Mouse (Mus musculus) forebrain, embryonic 16.5 days (tissue): ENCODE results near the gene Rab14. TPM values are rescaled to one million over a fixed set of nuclear protein-coding genes. Genes with fewer than 3 reads are reported as not detected.

Source experiments
- ATAC-seq: fragments of 200-750 bp; cut with Nextera tagmentation; 2 replicates; pipeline ENCODE4 v1.8.0; 2017; ENCODE audit warnings: mild to moderate bottlenecking, moderate library complexity
- H3K27ac ChIP-seq: fragments of 300-500 bp; sonication (generic); 2 replicates; pipeline ENCODE4 v1.5.1; 2014; ENCODE audit warnings: low read length, control low read depth
- H3K27me3 ChIP-seq: fragments of 300-500 bp; sonication (generic); replicated peaks from 2 replicates; pipeline ENCODE4 v1.6.1; 2014; ENCODE audit warnings: low read length; ENCODE audit not compliant: control insufficient read depth, insufficient read depth
- H3K36me3 ChIP-seq: fragments of 300-500 bp; sonication (generic); 2 replicates; pipeline ENCODE4 v1.6.1; 2014; ENCODE audit not compliant: control insufficient read depth, insufficient read depth
- H3K4me1 ChIP-seq: fragments of 300-500 bp; sonication (generic); replicated peaks from 2 replicates; pipeline ENCODE4 v1.6.1; 2014; ENCODE audit warnings: low read length; ENCODE audit not compliant: control insufficient read depth, insufficient read depth
- H3K4me2 ChIP-seq: fragments of 300-500 bp; sonication (generic); 2 replicates; pipeline ENCODE4 v1.6.1; 2014; ENCODE audit warnings: mild to moderate bottlenecking, low read length, control low read depth
- H3K4me3 ChIP-seq: fragments of 300-500 bp; sonication (generic); replicated peaks from 2 replicates; pipeline ENCODE4 v1.5.1; 2014; ENCODE audit warnings: mild to moderate bottlenecking, low read length, control low read depth
- H3K9ac ChIP-seq: fragments of 300-500 bp; sonication (generic); replicated peaks from 2 replicates; pipeline ENCODE4 v1.6.1; 2014; ENCODE audit warnings: low read depth, low read length, control low read depth
- H3K9me3 ChIP-seq: fragments of 300-500 bp; sonication (generic); 2 replicates; pipeline ENCODE4 v1.6.1; 2016; ENCODE audit warnings: low read length; ENCODE audit not compliant: control insufficient read depth
- WGBS: fragments of 180-500 bp; shearing (Covaris S2); extraction: QIAGEN DNeasy Blood & Tissue Kit; methylation state at CpG from one replicate; pipeline ENCODE4 v1.1.7; 2014; 5-methylcytosine and 5-hydroxymethylcytosine counted together
- polyA plus RNA-seq: library from polyadenylated mRNA; unstranded; fragments of >200 nt; fragmentation: Nextera tagmentation; extraction: Ambion mirVana; gene quantifications from 2 replicates; pipeline ENCODE4 v1.2.1, GENCODE M21; 2015

Gene Rab14
- polyA plus RNA-seq, 1 experiment from 2014 or later = 405 TPM

DNA sequence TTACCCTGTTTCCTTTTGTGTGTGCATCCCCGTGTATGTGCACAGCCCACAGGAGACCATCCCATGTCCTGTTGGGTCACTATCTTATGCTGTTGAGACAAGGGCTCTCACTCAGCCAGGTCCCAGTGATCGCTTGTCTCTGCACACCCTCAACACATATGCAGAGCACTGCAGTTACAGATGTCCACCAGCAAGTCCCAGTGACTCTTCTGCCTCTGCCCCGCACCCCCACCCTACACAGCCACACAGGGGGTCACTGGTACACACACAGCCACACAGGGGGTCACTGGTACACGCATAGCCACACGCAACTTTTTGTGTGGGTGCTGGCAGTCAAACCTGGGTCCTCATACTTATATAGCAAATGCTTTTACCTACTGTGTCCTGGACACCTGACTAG, 37.5 kb downstream of the Rab14 start:
- no peak for ATAC-seq

GRCm38 (mm10) chr2:35161846-35162488, 39.0 kb downstream of the Rab14 start:
- Histone ChIP-seq H3K27ac (no peak overlapping the region), H3K9me3 (no peaks in the 10 kb centered on the region), H3K36me3 (peaks cover 26% of the 10 kb centered on the region), H3K9ac (no peak overlapping the region), H3K4me3 (no peak overlapping the region), H3K27me3 (no peaks in the 10 kb centered on the region), H3K4me2 (no peak overlapping the region), H3K4me1 (no peaks in the 10 kb centered on the region)
- ATAC-seq = no peak
- 94% methylated on average over 4 of the region's 4 CpGs for WGBS

More for the DNA sequence above, 37.5 kb downstream of the Rab14 start:
- 94% methylated on average over 5 of the region's 5 CpGs for WGBS
- no peaks in the 10 kb centered on the region for H3K9me3 ChIP-seq
- H3K9ac ChIP-seq = no peak overlapping the region
- peaks cover 27% of the 10 kb centered on the region for H3K36me3 ChIP-seq
- no peaks in the 10 kb centered on the region for H3K27me3 ChIP-seq
- H3K4me3 ChIP-seq = no peak overlapping the region
- no peak overlapping the region for H3K27ac ChIP-seq
- no peaks in the 10 kb centered on the region for H3K4me1 ChIP-seq
- H3K4me2 ChIP-seq = no peak overlapping the region

DNA sequence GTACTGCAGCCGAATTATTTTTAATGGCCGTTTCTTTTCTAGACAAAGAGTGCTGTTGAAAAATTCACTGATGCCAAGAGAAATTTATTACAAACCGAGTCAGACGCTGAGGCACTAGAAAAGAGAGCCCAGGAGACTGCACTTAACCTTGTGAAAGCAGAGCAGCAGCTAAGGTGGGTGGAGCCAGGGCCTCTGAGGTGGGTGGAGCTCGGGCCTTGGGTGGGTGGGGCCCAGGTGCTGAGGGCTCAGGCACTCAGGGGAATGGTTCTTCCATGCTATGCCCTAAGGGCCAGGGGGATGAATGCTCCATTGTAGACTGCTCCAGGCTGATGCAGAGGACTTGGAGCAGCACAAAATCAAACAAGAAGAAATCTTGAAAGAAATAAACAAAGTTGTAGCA, 40.7 kb downstream of the Rab14 start:
- H3K27ac ChIP-seq = no peak overlapping the region
- no peaks in the 10 kb centered on the region for H3K27me3 ChIP-seq
- no peaks in the 10 kb centered on the region for H3K4me1 ChIP-seq
- no peak overlapping the region for H3K4me3 ChIP-seq
- H3K9ac ChIP-seq = no peak overlapping the region
- no peak overlapping the region for H3K4me2 ChIP-seq
- WGBS = 64% methylated on average over 5 of the region's 5 CpGs
- H3K9me3 ChIP-seq = no peaks in the 10 kb centered on the region
- H3K36me3 ChIP-seq = peaks cover 15% of the 10 kb centered on the region
- ATAC-seq = no peak

DNA sequence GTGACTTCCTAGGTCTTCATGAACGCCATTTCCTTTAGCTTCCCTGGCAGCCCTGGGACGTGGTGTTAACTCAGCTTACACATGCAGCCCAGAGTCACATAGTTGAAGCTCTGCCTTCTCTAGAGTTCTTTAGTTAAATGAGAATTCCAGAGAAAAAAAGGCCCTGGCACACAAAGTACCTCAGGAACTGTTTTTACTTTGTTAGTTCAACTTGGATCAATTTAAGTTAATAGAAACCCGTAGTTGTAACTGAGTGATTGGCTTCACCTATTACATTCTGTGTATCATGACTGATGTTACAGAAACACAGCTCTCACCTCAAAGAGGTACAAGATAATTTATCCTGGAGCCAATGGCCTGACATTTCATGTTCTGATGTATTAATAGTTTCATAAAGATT, 42.6 kb downstream of the Rab14 start:
- Histone ChIP-seq H3K4me1 (no peaks in the 10 kb centered on the region), H3K36me3 (peaks cover 15% of the 10 kb centered on the region), H3K27ac (no peak overlapping the region), H3K27me3 (no peaks in the 10 kb centered on the region), H3K4me3 (no peak overlapping the region), H3K4me2 (no peak overlapping the region), H3K9me3 (no peaks in the 10 kb centered on the region), H3K9ac (no peak overlapping the region)
- WGBS = 84% methylated on average over 3 of the region's 3 CpGs
- ATAC-seq = no peak

GRCm38 (mm10) chr2:35157836-35158235, 43.1 kb downstream of the Rab14 start:
- H3K9ac ChIP-seq = no peak overlapping the region
- 93% methylated on average over 7 of the region's 7 CpGs for WGBS
- no peaks in the 10 kb centered on the region for H3K27me3 ChIP-seq
- no peak overlapping the region for H3K4me2 ChIP-seq
- H3K36me3 ChIP-seq = peaks cover 19% of the 10 kb centered on the region
- no peaks in the 10 kb centered on the region for H3K9me3 ChIP-seq
- H3K4me1 ChIP-seq = no peaks in the 10 kb centered on the region
- no peak overlapping the region for H3K27ac ChIP-seq
- H3K4me3 ChIP-seq = no peak overlapping the region
- ATAC-seq = no peak

- 88% methylated on average over 2 of the region's 2 CpGs for WGBS
- no peak for ATAC-seq
- no peak overlapping the region for H3K4me3 ChIP-seq
- no peaks in the 10 kb centered on the region for H3K9me3 ChIP-seq
- no peak overlapping the region for H3K4me2 ChIP-seq
- peaks cover 17% of the 10 kb centered on the region for H3K36me3 ChIP-seq
- no peak overlapping the region for H3K9ac ChIP-seq
- H3K4me1 ChIP-seq = no peaks in the 10 kb centered on the region
- H3K27ac ChIP-seq = no peak overlapping the region
- H3K27me3 ChIP-seq = no peaks in the 10 kb centered on the region
Measured at GRCm38 (mm10) chr2:35156985-35157384, 43.9 kb downstream of the Rab14 start.

DNA sequence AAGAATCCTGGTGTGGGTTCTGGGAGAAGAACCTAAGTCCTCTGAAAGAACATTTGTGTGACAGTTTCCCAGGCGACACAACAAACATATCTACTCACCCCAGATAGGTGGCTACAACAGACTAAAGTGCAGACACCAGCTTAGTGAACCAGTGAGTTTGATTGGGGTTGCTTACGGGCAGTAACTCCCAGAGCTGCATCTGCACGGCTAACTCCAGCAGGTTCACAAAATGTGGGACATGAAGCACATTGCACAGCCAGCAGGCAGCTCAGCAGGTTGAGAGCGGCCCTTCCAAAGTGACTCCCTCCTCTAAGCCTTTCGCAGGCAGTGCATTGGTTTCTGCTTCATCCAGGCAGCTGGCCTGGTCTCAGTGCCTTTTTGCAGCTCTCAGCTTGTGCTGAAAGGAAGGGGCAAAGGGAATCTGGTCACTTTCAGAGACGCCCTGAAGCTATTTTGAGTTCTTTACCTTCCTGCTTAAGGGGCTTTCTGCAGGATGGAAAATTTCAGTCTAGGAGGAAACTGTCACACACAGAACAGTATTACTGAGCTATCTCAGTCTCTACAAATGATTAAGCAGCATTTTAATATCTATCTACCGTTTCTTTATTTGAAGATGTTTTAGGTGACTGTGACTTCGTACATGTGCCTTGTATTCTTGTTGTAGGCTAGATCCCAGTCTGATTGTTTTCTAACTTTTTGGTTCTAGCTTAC, 46.9 kb downstream of the Rab14 start:
- H3K9me3 ChIP-seq = no peaks in the 10 kb centered on the region
- H3K27me3 ChIP-seq = no peaks in the 10 kb centered on the region
- no peak overlapping the region for H3K4me2 ChIP-seq
- H3K9ac ChIP-seq = no peak overlapping the region
- no peak overlapping the region for H3K4me3 ChIP-seq
- 87% methylated on average over 8 of the region's 8 CpGs for WGBS
- no peaks in the 10 kb centered on the region for H3K4me1 ChIP-seq
- H3K36me3 ChIP-seq = peaks cover 11% of the 10 kb centered on the region
- no peak overlapping the region for H3K27ac ChIP-seq
- ATAC-seq = no peak

GRCm38 (mm10) chr2:35153179-35153578, 47.7 kb downstream of the Rab14 start:
- Histone ChIP-seq H3K4me2 (no peak overlapping the region), H3K36me3 (peaks cover 19% of the 10 kb centered on the region), H3K9ac (no peak overlapping the region), H3K27ac (no peak overlapping the region), H3K9me3 (no peaks in the 10 kb centered on the region), H3K4me1 (no peaks in the 10 kb centered on the region), H3K27me3 (no peaks in the 10 kb centered on the region), H3K4me3 (no peak overlapping the region)
- 93% methylated on average over 6 of the region's 6 CpGs for WGBS
- ATAC-seq = no peak

- WGBS = 95% methylated on average over 13 of the region's 13 CpGs
- H3K27me3 ChIP-seq = no peaks in the 10 kb centered on the region
- H3K27ac ChIP-seq = no peak overlapping the region
- no peak overlapping the region for H3K9ac ChIP-seq
- H3K4me1 ChIP-seq = no peaks in the 10 kb centered on the region
- H3K4me2 ChIP-seq = no peak overlapping the region
- no peak for ATAC-seq
- no peaks in the 10 kb centered on the region for H3K9me3 ChIP-seq
- H3K36me3 ChIP-seq = peaks cover 20% of the 10 kb centered on the region
- no peak overlapping the region for H3K4me3 ChIP-seq
Measured at GRCm38 (mm10) chr2:35151303-35151882, 49.5 kb downstream of the Rab14 start.
